Mouse (Mus musculus): ENCODE data around the gene Snn.

Snn gene

GRCm38 (mm10) chr16:11047130-11047529 lies 13.6 kb upstream of the Snn start:
- DNase-seq (ENCODE audit: low spot score in 2 of 2) = no peak

GRCm38 (mm10) chr16:11050226-11050625 lies 10.5 kb upstream of the Snn start:
- DNase-seq (ENCODE audit: low spot score in 2 of 2) = no peak

- no peak for DNase-seq (ENCODE audit: low spot score in 2 of 2)
Observed at GRCm38 (mm10) chr16:11051134-11051533, 9.6 kb upstream of the Snn start.

GRCm38 (mm10) chr16:11054409-11054808 lies 6.3 kb upstream of the Snn start:
- DNase-seq (ENCODE audit: low spot score in 2 of 2) = no peak

GRCm38 (mm10) chr16:11054871-11055270 lies 5.9 kb upstream of the Snn start:
- no peak for DNase-seq (ENCODE audit: low spot score in 2 of 2)

- DNase-seq (ENCODE audit: low spot score in 2 of 2) = no peak
Observed at GRCm38 (mm10) chr16:11055916-11056315, 4.8 kb upstream of the Snn start.

GRCm38 (mm10) chr16:11062794-11063721 lies 2.3 kb downstream of the Snn start:
- no peak for DNase-seq (ENCODE audit: low spot score in 2 of 2)

GRCm38 (mm10) chr16:11064341-11064740 lies 3.6 kb downstream of the Snn start:
- no peak for DNase-seq (ENCODE audit: low spot score in 2 of 2)

- no peak for DNase-seq (ENCODE audit: low spot score in 2 of 2)
Observed at GRCm38 (mm10) chr16:11064742-11065141, 4.0 kb downstream of the Snn start.

GRCm38 (mm10) chr16:11065431-11065830 lies 4.7 kb downstream of the Snn start:
- no peak for DNase-seq (ENCODE audit: low spot score in 2 of 2)

GRCm38 (mm10) chr16:11066029-11066832 lies 5.5 kb downstream of the Snn start, which contains the start of gene Litaf:
Gene Litaf, minus strand, starts transcription at chr16:11066157.
- peak; percentile 96 to 97 for DNase-seq (ENCODE audit: low spot score in 2 of 2)

- DNase-seq (ENCODE audit: low spot score in 2 of 2) = peak in 1 of 2 experiments; percentile 61
Observed at GRCm38 (mm10) chr16:11066833-11067191, 6.1 kb downstream of the Snn start.

GRCm38 (mm10) chr16:11068666-11069065 lies 7.9 kb downstream of the Snn start:
- no peak for DNase-seq (ENCODE audit: low spot score in 2 of 2)

- no peak for DNase-seq (ENCODE audit: low spot score in 2 of 2)
Observed at GRCm38 (mm10) chr16:11069271-11069670, 8.5 kb downstream of the Snn start.

- no peak for DNase-seq (ENCODE audit: low spot score in 2 of 2)
Observed at GRCm38 (mm10) chr16:11069710-11070420, 9.1 kb downstream of the Snn start.

- no peak for DNase-seq (ENCODE audit: low spot score in 2 of 2)
Observed at GRCm38 (mm10) chr16:11071176-11071575, 10.4 kb downstream of the Snn start.

- DNase-seq (ENCODE audit: low spot score in 2 of 2) = no peak
Observed at GRCm38 (mm10) chr16:11071887-11072286, 11.1 kb downstream of the Snn start.

- no peak for DNase-seq (ENCODE audit: low spot score in 2 of 2)
Observed at GRCm38 (mm10) chr16:11072454-11072853, 11.7 kb downstream of the Snn start.

- no peak for DNase-seq (ENCODE audit: low spot score in 2 of 2)
Observed at GRCm38 (mm10) chr16:11073060-11073459, 12.3 kb downstream of the Snn start.

GRCm38 (mm10) chr16:11077601-11078201 lies 17.0 kb downstream of the Snn start:
- DNase-seq (ENCODE audit: low spot score in 2 of 2) = no peak

GRCm38 (mm10) chr16:11078216-11078869 lies 17.6 kb downstream of the Snn start:
- no peak for DNase-seq (ENCODE audit: low spot score in 2 of 2)
